Mouse (Mus musculus): ENCODE results near the gene Tmem238. TPM values are rescaled to one million over a fixed set of nuclear protein-coding genes. Genes with fewer than 3 reads are reported as not detected.

Gene Tmem238
- total RNA-seq, 2 experiments from 2014 or later = 8.0 to 10.6 TPM

DNA sequence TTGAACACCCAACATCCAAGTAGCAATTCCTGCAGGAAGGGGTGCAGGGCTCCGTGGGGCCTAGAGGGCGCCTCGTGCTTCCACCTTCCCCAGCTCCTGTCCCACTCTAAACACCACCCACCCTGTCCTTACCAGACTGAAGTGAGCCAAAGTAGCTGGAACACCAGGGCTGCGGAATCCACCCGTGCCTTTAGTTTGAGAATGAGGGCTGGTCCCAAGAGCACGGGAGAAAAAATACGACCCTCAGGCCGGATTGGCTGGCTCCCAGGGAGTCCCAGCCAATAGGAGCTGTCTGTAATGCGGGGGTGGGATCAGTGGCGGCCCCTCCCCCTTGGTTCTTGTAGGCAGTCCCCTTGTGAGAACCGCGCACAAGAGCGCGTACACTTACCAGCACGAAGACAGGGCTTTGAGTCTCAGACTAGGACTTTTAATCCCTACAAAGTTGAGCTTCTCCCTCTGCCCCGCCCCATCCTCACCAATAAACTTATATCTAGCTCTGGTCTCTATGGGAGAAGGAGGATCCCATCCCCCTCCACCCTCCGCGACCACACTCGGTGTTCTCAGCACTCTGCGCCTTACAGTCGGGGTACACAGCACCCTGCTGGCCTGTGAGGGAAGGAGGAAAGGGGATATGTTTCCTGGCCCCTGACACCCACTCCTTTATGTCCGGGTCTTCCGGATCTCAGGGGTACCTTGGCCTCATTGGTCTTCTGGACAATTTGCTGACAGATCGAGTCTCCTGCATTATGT is 36.5 kb downstream of the Tmem238 start, which contains the start of gene Cox6b2:
Cox6b2 (minus strand) TSS at position 274 of the 750 bp plus-strand sequence.
- peak; percentile 62 for DNase-seq
- Histone ChIP-seq H3K4me3 (peak within 1 kb of the TSS; percentile 61), H3K27ac (no peak within 1 kb of the TSS)
- intact Hi-C loops (cut with DNase I) = no loop called here
- TF ChIP-seq CTCF (IDR thresholded peaks at IDR 0.05) = no peak

DNA sequence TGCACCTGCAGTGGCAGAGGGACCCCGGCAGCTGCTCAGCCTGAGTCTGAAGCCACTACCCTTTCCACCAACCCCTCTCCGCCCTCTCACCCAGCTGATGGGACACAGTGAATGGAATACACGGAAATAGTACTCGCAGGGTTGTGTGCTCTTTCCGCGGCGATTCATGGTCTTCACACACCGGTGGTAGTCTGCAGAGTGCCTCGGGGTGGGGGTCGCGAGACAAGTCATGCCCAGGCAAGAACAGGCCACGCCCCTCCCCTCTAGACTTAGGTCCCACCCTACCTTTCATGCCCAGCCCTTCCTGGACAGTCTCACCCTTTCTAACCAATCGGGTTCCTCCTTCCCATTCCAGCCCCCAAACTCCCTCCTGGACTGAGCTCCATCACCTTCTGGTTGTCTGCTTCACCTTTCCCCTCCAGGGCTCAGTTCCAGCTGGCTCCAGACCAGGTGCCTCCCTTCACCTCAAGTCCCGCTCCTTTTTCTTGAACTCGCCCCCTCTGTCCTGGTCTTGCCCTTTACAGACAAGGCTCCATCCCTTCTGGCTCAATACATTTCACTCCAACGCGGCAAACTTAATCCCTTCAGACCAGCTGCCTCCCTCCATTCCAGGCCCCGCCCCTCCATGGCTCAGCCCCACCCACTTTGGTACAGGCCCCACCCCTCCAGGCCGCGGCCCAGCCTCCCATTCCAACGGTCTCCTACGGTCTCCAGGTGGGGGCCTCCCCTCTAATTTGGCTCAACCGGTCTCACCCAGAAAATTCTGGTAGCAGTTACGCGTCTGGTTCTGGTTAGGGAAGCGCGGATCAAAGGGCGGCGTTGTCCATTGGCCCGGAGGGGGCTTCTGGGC is 37.3 kb downstream of the Tmem238 start:
- TF ChIP-seq CTCF (IDR thresholded peaks at IDR 0.05) = no peak
- peak overlapping the region; percentile 61 for H3K4me3 ChIP-seq
- no peak for DNase-seq
- intact Hi-C loops (cut with DNase I) = no loop called here
- H3K27ac ChIP-seq = no peak overlapping the region

- no peak overlapping the region for H3K4me3 ChIP-seq
- DNase-seq = no peak
- no peak overlapping the region for H3K27ac ChIP-seq
- intact Hi-C loops (cut with DNase I) = no loop called here
- TF ChIP-seq CTCF (IDR thresholded peaks at IDR 0.05) = no peak
These were observed 40.3 kb downstream of the Tmem238 start for GRCm38 (mm10) chr7:4749169-4749568.

DNA sequence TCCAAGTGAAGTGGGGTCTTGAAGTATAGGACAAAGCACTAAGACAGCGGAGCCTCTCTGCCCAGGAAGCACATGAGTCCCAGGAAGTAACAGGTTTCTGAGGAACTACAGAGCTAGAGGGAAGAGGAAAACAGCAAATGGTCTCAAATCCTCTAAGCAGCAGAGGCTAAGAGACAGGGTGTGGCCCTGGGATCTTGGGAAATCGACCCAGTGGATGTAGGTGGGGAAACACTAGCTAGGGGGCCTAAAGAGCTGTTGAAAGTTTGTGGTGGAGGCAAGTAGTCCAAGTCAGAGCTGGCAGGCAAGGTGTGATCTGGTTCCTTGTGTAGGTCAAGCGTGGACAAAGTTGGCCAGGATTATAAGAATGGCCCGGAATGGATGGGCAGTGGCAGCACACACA is 41.1 kb downstream of the Tmem238 start:
- intact Hi-C loops (cut with DNase I) = no loop called here
- H3K4me3 ChIP-seq = no peak overlapping the region
- no peak overlapping the region for H3K27ac ChIP-seq
- TF ChIP-seq CTCF (IDR thresholded peaks at IDR 0.05) = no peak
- DNase-seq = no peak

- intact Hi-C loops (cut with DNase I) = no loop called here
- H3K4me3 ChIP-seq = no peak overlapping the region
- no peak overlapping the region for H3K27ac ChIP-seq
- no peak for DNase-seq
- no peak for TF ChIP-seq CTCF (IDR thresholded peaks at IDR 0.05)
These were observed 42.1 kb downstream of the Tmem238 start for GRCm38 (mm10) chr7:4747156-4747899.

DNA sequence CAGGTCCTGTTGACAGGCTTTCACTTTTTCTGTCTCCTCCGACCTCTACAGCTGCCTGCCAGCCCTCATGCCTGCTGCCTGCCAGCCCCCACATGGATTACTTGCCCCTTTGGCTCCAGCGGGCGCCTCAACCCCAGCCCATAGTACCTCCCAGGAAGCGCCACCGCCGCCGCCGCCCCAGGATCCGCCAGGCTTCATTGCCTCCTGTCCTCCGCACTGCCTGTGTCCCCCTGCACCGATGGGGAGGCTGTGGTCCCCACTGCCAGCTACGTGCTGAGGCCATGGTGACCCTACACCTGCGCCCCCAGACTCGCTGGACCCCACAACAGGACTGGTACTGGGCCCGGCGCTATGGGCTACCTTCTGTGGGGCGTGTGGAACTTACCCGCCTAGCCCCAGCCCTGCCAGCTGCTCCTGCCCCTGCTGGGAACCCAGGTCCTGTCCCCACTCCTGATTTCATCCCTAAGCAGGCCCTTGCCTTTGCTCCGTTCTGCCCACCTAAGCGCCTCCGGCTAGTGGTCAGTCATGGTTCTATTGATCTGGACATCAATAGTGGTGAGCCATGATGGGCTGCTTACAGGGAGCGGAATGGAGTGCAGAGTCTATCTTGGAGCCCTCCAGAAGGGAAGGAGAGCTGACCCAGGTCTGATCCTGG is 43.0 kb downstream of the Tmem238 start:
- H3K27ac ChIP-seq = no peak overlapping the region
- TF ChIP-seq CTCF (IDR thresholded peaks at IDR 0.05) = no peak
- no peak for DNase-seq
- no peak overlapping the region for H3K4me3 ChIP-seq
- intact Hi-C loops (cut with DNase I) = no loop called here

DNA sequence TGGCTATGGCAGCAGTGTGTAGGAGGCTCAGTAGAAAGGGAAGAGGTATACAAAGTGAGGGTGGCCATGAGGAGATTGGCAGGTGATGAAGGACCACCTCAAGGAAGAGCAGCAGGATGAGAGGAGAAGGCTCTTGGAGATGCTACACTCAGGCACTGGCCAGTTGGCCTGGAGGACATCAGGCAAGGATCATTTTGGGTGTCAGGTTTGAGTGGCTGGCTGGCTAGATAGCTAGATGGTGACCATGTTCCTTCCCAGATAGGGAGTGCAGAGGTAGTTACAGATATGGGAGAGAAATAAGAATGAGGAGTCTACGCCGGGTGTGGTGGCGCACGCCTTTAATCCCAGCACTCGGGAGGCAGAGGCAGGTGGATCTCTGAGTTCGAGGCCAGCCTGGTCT is 44.6 kb downstream of the Tmem238 start:
- intact Hi-C loops (cut with DNase I) = no loop called here

DNA sequence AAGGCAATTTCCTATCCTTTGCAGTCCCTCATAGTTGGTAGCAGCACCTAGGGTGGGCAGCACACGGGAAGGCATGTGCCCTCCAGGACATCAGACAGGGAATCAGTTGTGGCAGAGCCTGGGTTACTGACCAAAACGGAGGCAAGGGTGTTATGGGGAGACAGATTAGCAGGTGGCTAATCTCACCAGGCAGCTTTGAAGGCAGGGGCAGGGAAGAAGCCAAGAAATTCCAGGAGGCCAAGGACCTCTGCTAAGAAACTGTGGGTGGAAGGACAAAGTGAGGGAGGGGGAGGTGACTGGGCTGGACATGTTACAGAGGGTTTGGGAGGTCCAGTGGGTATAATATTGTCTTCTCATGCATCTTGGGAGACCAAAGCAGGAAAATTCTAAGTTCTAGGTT is 46.1 kb downstream of the Tmem238 start:
- Histone ChIP-seq H3K4me3 (no peak overlapping the region), H3K27ac (no peak overlapping the region)
- TF ChIP-seq CTCF (IDR thresholded peaks at IDR 0.05) = no peak
- DNase-seq = no peak
- intact Hi-C loops (cut with DNase I) = no loop called here

More for the DNA sequence above, 44.6 kb downstream of the Tmem238 start:
- Histone ChIP-seq H3K27ac (no peak overlapping the region), H3K4me3 (no peak overlapping the region)
- TF ChIP-seq CTCF (IDR thresholded peaks at IDR 0.05) = no peak
- DNase-seq = no peak

GRCm38 (mm10) chr7:4742482-4742819 is 47.0 kb downstream of the Tmem238 start:
- no peak for TF ChIP-seq CTCF (IDR thresholded peaks at IDR 0.05)
- no peak overlapping the region for H3K4me3 ChIP-seq
- H3K27ac ChIP-seq = no peak overlapping the region
- intact Hi-C loops (cut with DNase I) = no loop called here
- no peak for DNase-seq

DNA sequence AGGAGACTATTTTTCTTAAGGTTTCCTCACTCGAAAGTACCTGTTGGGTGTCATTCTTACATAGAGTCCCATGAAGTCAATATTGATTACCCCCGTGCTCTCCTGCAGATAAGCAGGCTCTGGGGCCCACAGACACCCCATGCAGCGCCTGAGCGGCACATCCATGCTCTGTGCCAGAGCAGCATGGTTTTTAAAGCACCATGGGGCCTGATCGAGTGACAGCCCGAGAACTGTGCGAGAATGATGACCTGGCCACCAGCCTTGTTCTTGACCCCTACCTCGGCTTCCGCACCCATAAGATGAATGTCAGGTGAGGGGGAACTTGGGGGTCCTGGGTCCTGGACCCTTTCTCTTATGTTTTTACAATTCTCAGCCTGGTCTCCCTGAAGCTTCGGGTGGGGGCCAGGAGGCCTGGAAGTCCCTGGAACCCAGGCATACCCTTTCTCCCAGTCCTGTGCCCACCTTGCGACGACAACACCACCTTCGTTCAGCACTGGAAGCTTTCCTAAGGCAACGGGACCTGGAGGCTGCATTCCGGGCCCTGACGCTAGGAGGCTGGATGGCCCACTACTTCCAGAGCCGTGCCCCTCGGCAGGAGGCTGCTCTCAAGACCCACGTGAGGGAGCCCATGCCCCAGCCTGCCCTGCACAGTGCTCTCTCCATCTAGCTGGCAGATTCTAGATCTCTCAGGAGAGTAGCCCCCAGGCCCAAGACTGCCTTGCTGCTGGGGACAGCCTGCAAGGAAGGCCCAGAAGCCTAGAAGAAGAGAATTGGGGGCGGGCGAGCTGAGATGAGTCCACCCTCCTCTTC is 47.6 kb downstream of the Tmem238 start:
- intact Hi-C loops (cut with DNase I) = no loop called here
- H3K27ac ChIP-seq = peak overlapping the region; percentile 92
- no peak for TF ChIP-seq CTCF (IDR thresholded peaks at IDR 0.05)
- peak overlapping the region; percentile 94 for H3K4me3 ChIP-seq
- DNase-seq = no peak

DNA sequence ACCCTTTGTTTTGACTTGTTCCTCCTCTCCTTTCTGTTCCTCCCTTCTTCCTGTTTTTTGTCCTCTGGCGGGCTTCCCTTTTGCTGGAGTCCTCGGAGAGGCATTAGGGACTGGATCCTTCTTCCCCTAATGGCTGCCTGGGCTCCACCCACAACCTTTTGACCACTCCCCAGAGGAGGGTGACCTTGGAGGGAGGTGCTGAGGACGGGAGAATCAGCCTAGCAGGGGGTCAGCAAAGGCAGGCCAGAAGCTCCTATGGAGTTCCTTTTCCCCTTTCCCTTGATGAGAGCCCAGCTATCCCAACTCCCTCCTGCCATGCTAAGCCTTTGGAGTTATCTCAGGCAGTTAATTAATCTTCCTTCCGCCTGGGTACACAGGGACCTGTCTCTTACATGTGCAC is 48.3 kb downstream of the Tmem238 start:
- no peak for TF ChIP-seq CTCF (IDR thresholded peaks at IDR 0.05)
- Histone ChIP-seq H3K27ac (peak overlapping the region; percentile 92), H3K4me3 (peak overlapping the region; percentile 94)
- peak; percentile 70 for DNase-seq
- intact Hi-C loops (cut with DNase I) = no loop called here

All from gastrocnemius, adult 2 months (tissue).